Mouse (Mus musculus) urinary bladder, postnatal 0 days (tissue): ENCODE measurements around the gene Dcx. TPM values are rescaled to one million over a fixed set of nuclear protein-coding genes. Genes with fewer than 3 reads are reported as not detected.

ENCODE experiments used
- microRNA-seq: library from miRNA; unstranded; fragments of <30 nt; microRNA quantifications from one replicate; pipeline ENCODE4, GENCODE M21; 2016
- polyA plus RNA-seq: library from polyadenylated mRNA; unstranded; fragments of >200 nt; fragmentation: Nextera tagmentation; extraction: Ambion mirVana; gene quantifications from 2 replicates; pipeline ENCODE4 v1.2.1, GENCODE M21; 2015

The Dcx gene
- 0.10 and 0.17 TPM in 2 replicates for polyA plus RNA-seq

DNA sequence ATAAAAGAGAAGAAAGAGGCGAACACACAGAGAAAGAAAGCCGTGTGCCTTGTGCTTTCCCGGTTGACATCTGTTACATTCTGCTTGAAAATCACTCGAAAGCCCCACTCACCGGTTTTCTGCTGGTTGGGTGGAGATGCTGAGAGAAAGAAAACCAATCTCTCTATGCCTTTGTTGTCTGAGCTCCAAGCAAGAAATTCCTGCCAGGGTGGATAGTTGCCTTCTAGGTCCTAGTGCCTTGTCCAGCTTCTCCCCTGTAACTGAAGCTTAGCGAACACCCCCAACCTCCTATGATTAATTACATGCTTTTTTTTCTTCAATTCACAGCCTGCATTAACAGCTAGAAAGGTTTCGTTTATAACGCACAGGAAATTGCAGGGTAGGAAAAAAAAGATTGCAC, at the start of gene Dcx:
Gene Dcx (minus strand): TSS at position 354 of the 400 bp plus-strand sequence.

DNA sequence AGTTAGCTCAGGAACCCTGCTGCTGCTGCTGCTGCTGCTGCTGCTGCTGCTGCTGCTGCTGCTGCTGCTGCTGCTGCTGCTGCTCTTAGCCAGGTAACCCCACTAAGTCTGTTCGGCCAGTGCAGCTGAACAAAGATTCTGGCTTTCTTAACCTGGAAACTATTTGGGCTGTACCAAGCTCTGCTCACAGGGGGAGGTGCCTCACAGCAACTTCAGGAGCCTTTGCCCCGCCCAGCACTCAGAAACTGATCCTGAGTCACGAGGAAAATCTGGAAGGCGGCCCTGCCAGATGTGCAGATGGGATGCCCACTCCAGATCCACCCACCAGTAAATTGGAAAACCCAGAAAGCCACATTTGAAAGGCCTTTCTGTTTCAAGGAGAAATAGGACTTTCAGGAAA, 105.9 kb downstream of the Dcx start, which contains the start of gene Capn6:
Gene Capn6 (minus strand): TSS at position 203 of the 400 bp plus-strand sequence.

Small RNAs within 50 kb of the gene (microRNA-seq; reads per million reads assigned to microRNA genes)
- gene Gm47298, result not detected

Other genes with a start within 250 kb of the Dcx start
- 45.0 and 48.8 TPM in 2 replicates for gene Capn6, start 105.9 kb downstream of the Dcx start, polyA plus RNA-seq
- 1.2 and 1.4 TPM in 2 replicates for gene A730046J19Rik, start 220.4 kb upstream of the Dcx start, polyA plus RNA-seq